Mouse (Mus musculus) stomach, embryonic 16.5 days (tissue): ENCODE measurements around the gene Eif4h. TPM values are rescaled to one million over a fixed set of nuclear protein-coding genes. Genes with fewer than 3 reads are reported as not detected.

Experiments
- ATAC-seq: fragments of 200-750 bp; cut with Nextera tagmentation; 2 replicates; pipeline ENCODE4 v1.8.0; 2017; ENCODE audit warnings: moderate number of reproducible peaks, moderate TSS enrichment; ENCODE audit not compliant: insufficient read depth, low FRiP score
- H3K27ac ChIP-seq: fragments of 300-500 bp; sonication (generic); 2 replicates; pipeline ENCODE4 v1.5.1; 2014; ENCODE audit warnings: low read length
- H3K27me3 ChIP-seq: fragments of 300-500 bp; sonication (generic); 2 replicates; pipeline ENCODE4 v1.6.1; 2014; ENCODE audit warnings: low read length, control low read depth, mixed read lengths; ENCODE audit not compliant: control insufficient read depth, insufficient read depth
- H3K36me3 ChIP-seq: fragments of 300-500 bp; sonication (generic); 2 replicates; pipeline ENCODE4 v1.6.1; 2014; ENCODE audit warnings: low read length; ENCODE audit not compliant: control insufficient read depth, insufficient read depth
- H3K4me1 ChIP-seq: fragments of 300-500 bp; sonication (generic); 2 replicates; pipeline ENCODE4 v1.6.1; 2014; ENCODE audit warnings: low read length, control low read depth, mixed read lengths; ENCODE audit not compliant: control insufficient read depth, insufficient read depth
- H3K4me2 ChIP-seq: fragments of 300-500 bp; sonication (generic); 2 replicates; pipeline ENCODE4 v1.6.1; 2014; ENCODE audit warnings: low read depth, low read length, mixed read lengths
- H3K4me3 ChIP-seq: fragments of 300-500 bp; sonication (generic); replicated peaks from 2 replicates; pipeline ENCODE4 v1.5.1; 2014; ENCODE audit warnings: mild to moderate bottlenecking, low read length
- H3K9ac ChIP-seq: fragments of 300-500 bp; sonication (generic); 2 replicates; pipeline ENCODE4 v1.6.1; 2014; ENCODE audit warnings: low read length
- H3K9me3 ChIP-seq: fragments of 300-500 bp; sonication (generic); replicated peaks from 2 replicates; pipeline ENCODE4 v1.6.1; 2016; ENCODE audit warnings: low read length, control low read depth; ENCODE audit not compliant: control insufficient read depth
- WGBS: fragments of 180-500 bp; shearing (Covaris S2); extraction: QIAGEN DNeasy Blood & Tissue Kit; methylation state at CpG from one replicate; pipeline ENCODE4 v1.1.7; 2014; 5-methylcytosine and 5-hydroxymethylcytosine counted together
- polyA plus RNA-seq: library from polyadenylated mRNA; unstranded; fragments of >200 nt; fragmentation: Nextera tagmentation; extraction: Ambion mirVana; gene quantifications from 2 replicates; pipeline ENCODE4 v1.2.1, GENCODE M21; 2015

Gene Eif4h
- polyA plus RNA-seq, 1 experiment from 2014 or later: 378 TPM

DNA sequence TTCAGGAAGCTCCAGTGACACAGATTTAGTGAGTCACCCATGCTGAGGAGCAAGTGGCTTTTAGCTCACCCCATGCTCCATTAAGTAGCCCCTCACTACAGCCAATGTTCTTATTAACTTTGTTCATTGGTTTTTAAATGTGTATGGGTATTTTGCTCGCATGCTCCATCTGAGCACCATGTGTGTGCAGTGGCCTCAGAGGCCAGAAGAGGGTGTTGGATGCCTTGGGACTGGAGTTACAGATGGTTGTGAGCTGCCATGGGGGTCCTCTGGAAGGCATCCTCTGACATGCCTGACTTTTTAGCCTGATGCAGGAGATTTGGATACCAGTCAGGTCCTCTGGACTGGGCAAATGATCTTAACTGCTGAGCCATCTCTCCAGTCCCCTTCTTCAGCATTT, 4.8 kb upstream of the Eif4h start:
- Histone ChIP-seq H3K9me3 (no peaks in the 10 kb centered on the region), H3K4me2 (no peak overlapping the region)

GRCm38 (mm10) chr5:134640371-134640770, 1.1 kb upstream of the Eif4h start:
- no peaks in the 10 kb centered on the region for H3K9me3 ChIP-seq
- ATAC-seq: no peak

More for the DNA sequence above, 4.8 kb upstream of the Eif4h start:
- Histone ChIP-seq H3K4me3 (no peak overlapping the region), H3K36me3 (no peaks in the 10 kb centered on the region), H3K27me3 (no peaks in the 10 kb centered on the region), H3K27ac (peak overlapping the region; percentile 39; the same call in 1 of the 2 replicates), H3K4me1 (no peaks in the 10 kb centered on the region; the same call in 1 of the 2 replicates), H3K9ac (no peak overlapping the region)
- WGBS: 76% methylated on average over 1 of the region's 1 CpGs
- ATAC-seq: no peak

GRCm38 (mm10) chr5:134638461-134639268, 625 bp downstream of the Eif4h start:
- H3K4me3 ChIP-seq: peak overlapping the region; percentile 97
- H3K9me3 ChIP-seq: no peaks in the 10 kb centered on the region
- H3K4me2 ChIP-seq: peak overlapping the region; percentile 59
- H3K27me3 ChIP-seq: no peaks in the 10 kb centered on the region
- H3K9ac ChIP-seq: peak overlapping the region; percentile 99
- peaks cover 7% of the 10 kb centered on the region for H3K4me1 ChIP-seq
- H3K36me3 ChIP-seq: peaks cover 3% of the 10 kb centered on the region; the same call in 1 of the 2 replicates
- WGBS: under 1% methylated on average over 84 of the region's 85 CpGs
- H3K27ac ChIP-seq: peak overlapping the region; percentile 96
- peak; percentile 74 for ATAC-seq

More at GRCm38 (mm10) chr5:134640371-134640770, 1.1 kb upstream of the Eif4h start:
- 90% methylated on average over 3 of the region's 3 CpGs for WGBS
- H3K27me3 ChIP-seq: no peaks in the 10 kb centered on the region
- no peak overlapping the region for H3K4me2 ChIP-seq
- peaks cover 3% of the 10 kb centered on the region; the same call in 1 of the 2 replicates for H3K36me3 ChIP-seq
- H3K4me3 ChIP-seq: no peak overlapping the region
- H3K4me1 ChIP-seq: peaks cover 7% of the 10 kb centered on the region
- H3K9ac ChIP-seq: no peak overlapping the region
- H3K27ac ChIP-seq: no peak overlapping the region

- peak overlapping the region; percentile 99 for H3K9ac ChIP-seq
- no peak for ATAC-seq
- H3K4me3 ChIP-seq: peak overlapping the region; percentile 97
- H3K4me2 ChIP-seq: peak overlapping the region; percentile 59
- H3K27ac ChIP-seq: peak overlapping the region; percentile 96; the same call in 1 of the 2 replicates
- H3K36me3 ChIP-seq: peaks cover 3% of the 10 kb centered on the region; the same call in 1 of the 2 replicates
- no peaks in the 10 kb centered on the region for H3K9me3 ChIP-seq
- WGBS: 17% methylated on average over 5 of the region's 5 CpGs
- no peaks in the 10 kb centered on the region for H3K27me3 ChIP-seq
- peaks cover 7% of the 10 kb centered on the region for H3K4me1 ChIP-seq
Observed at GRCm38 (mm10) chr5:134637820-134638367, 1.4 kb downstream of the Eif4h start.

GRCm38 (mm10) chr5:134632841-134633240, 6.4 kb downstream of the Eif4h start:
- H3K36me3 ChIP-seq: peaks cover 3% of the 10 kb centered on the region; the same call in 1 of the 2 replicates
- ATAC-seq: no peak
- WGBS: 66% methylated on average over 2 of the region's 2 CpGs

DNA sequence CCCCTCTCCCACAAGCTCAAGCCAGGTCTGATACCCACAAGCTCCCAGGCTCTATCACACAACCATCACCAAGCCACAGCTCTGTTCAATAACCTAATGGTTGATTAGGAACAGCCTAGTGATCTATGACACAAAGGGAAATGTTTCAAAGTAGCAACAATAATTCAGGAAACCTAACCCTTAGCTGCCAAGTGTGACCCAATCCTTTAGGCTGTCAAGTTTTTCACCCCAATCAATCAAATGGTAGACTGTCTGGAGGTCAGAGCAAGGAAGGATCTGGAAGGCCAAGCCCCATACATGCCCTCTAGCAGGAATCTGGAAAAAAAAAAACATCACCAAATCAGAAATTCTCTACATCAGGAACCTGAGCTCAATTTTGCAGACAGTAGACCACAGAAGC, 8.5 kb downstream of the Eif4h start:
- H3K4me3 ChIP-seq: no peak overlapping the region
- H3K4me1 ChIP-seq: 0 out of 2 replicates have a peak, but pooled peaks cover 9% of the 10 kb centered on the region
- H3K27ac ChIP-seq: no peak overlapping the region
- H3K9ac ChIP-seq: no peak overlapping the region
- no peak for ATAC-seq
- no peak overlapping the region for H3K4me2 ChIP-seq
- H3K27me3 ChIP-seq: no peaks in the 10 kb centered on the region
- H3K36me3 ChIP-seq: 0 out of 2 replicates have a peak, but pooled peaks cover 5% of the 10 kb centered on the region
- no peaks in the 10 kb centered on the region for H3K9me3 ChIP-seq

More at GRCm38 (mm10) chr5:134632841-134633240, 6.4 kb downstream of the Eif4h start:
- Histone ChIP-seq H3K9me3 (no peaks in the 10 kb centered on the region), H3K4me2 (no peak overlapping the region), H3K27ac (no peak overlapping the region), H3K9ac (no peak overlapping the region), H3K4me1 (peaks cover 15% of the 10 kb centered on the region), H3K27me3 (no peaks in the 10 kb centered on the region), H3K4me3 (no peak overlapping the region)

DNA sequence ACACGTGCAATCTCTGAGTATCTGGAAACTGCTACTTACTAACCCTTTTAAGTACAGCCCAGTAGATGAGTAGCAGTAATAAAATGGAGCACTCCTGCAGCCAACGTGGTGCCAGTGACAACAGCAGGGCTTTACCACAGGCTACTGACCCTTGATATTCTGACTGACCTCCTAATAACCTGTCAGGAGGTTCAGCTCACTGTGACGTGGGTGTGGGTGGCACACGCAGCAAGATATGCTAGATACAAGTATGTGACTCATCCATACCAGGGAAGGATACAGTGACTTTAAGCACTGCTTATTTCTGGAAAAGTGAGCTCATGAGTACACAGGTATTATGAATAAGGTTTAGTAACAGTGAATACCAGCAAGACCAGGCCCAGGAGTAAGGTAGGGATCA, 9.8 kb downstream of the Eif4h start:
- WGBS: 55% methylated on average over 4 of the region's 4 CpGs
- Histone ChIP-seq H3K36me3 (peaks cover 12% of the 10 kb centered on the region), H3K4me2 (no peak overlapping the region), H3K27me3 (no peaks in the 10 kb centered on the region), H3K27ac (peak overlapping the region; percentile 61), H3K9me3 (no peaks in the 10 kb centered on the region), H3K4me1 (0 out of 2 replicates have a peak, but pooled peaks cover 9% of the 10 kb centered on the region), H3K4me3 (no peak overlapping the region), H3K9ac (no peak overlapping the region)
- ATAC-seq: peak; percentile 41; the same call in 1 of the 2 replicates

DNA sequence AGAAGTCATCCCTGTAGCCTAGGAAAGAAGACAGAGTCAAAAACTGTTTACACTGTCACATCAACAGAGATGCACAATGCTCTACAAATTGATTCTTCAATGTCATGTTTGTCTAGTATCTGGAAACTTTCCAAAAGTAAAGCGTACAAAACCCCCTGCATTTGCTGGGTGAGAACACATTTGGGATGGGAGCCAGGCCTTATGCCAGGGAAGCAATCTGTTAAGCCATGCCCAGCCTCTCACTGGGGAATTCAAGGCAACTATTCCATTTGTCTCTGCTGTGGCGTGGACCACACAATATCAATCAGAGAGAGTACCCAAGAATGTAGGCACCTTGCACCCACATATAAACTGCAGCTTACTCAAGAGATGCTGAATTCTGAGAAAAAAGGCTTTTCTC, 17.2 kb downstream of the Eif4h start:
- Histone ChIP-seq H3K4me1 (no peaks in the 10 kb centered on the region), H3K4me3 (no peak overlapping the region), H3K9me3 (no peaks in the 10 kb centered on the region), H3K9ac (no peak overlapping the region), H3K36me3 (peaks cover 57% of the 10 kb centered on the region), H3K27me3 (no peaks in the 10 kb centered on the region), H3K27ac (no peak overlapping the region), H3K4me2 (no peak overlapping the region)
- ATAC-seq: no peak
- WGBS: 71% methylated on average over 2 of the region's 2 CpGs

DNA sequence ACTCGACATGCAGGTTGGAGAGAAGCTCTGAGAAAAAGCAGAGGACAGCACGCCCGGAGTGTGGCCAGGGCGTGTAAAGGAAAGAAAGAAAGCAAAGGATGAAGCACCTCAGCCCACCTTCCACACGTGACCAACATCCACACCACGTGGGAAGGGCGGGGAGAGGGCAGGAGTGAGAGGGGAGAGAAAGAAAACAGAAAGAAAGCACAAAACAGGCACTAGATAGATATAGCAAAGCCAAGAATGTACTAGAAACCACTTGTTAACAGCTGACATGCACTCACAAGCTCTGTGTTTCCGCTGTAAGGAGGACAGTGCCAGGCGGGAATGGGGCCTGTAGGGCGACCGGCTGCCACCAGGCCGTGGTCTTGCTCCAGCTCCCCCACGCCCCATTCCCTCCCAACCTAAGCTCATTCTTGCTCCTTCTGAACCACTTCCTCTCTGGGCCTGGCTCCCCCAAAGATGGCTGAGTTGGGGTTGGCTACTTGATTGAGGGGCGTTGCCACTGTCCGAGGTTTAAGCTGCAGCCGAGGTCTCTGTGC, 18.1 kb downstream of the Eif4h start:
- no peaks in the 10 kb centered on the region for H3K9me3 ChIP-seq
- H3K4me3 ChIP-seq: no peak overlapping the region
- H3K27me3 ChIP-seq: no peaks in the 10 kb centered on the region
- H3K27ac ChIP-seq: no peak overlapping the region
- ATAC-seq: no peak
- 89% methylated on average over 16 of the region's 16 CpGs for WGBS
- no peaks in the 10 kb centered on the region for H3K4me1 ChIP-seq
- no peak overlapping the region for H3K9ac ChIP-seq
- H3K36me3 ChIP-seq: peaks cover 52% of the 10 kb centered on the region
- no peak overlapping the region for H3K4me2 ChIP-seq
